Mouse (Mus musculus) G1E-ER4 (cell line): ENCODE results near the gene Hist1h1c. TPM values are rescaled to one million over a fixed set of nuclear protein-coding genes. Genes with fewer than 3 reads are reported as not detected.

Experiments
- GATA1 ChIP-seq: IDR thresholded peaks from one replicate; pipeline ENCODE4 v1.8.0; 2012; ENCODE audit warnings: low read length, inconsistent platforms
- polyA plus RNA-seq: library from polyadenylated mRNA; stranded (reverse); fragments of >175 nt; gene quantifications from 2 replicates; pipeline ENCODE4 v1.2.3, GENCODE M21; 2012

Gene Hist1h1c
- 32.4 and 36.9 TPM in 2 replicates for polyA plus RNA-seq

DNA sequence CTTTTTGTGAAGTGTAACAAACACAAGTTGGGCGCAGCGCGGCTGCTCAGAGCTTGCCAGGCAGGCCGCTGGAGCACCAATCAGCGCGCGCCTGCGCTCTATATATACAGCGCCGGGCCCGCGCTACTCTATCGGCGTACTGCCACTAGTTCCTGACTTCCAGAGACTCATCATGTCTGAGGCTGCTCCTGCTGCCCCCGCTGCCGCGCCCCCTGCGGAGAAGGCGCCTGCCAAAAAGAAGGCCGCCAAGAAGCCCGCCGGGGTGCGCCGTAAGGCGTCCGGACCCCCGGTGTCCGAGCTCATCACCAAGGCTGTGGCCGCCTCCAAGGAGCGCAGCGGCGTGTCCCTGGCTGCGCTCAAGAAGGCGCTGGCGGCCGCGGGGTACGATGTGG lies at the start of gene Hist1h1c:
TSS of gene Hist1h1c (plus strand) at position 132 of the 392 bp plus-strand sequence.
- no peak for TF ChIP-seq GATA1

DNA sequence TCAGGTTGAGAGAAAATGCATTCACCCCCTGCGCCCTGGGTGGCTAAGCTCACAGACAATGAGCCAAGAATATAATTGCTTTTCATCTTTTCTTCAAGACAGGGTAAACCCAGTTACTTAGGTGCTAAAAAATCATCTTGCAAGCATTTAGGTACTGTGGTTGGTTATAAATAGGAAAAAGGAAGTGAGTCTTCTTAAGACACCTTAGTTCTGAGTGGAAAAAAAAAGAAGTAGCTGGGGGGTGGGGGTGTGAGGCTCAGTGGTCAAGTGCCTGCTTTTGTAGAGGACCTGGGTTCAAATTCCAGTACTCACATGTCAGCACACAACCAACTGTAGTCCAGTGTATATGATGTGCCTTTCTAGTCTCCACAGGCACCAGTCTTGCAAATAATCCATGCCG lies 49.7 kb upstream of the Hist1h1c start:
- no peak for TF ChIP-seq GATA1

DNA sequence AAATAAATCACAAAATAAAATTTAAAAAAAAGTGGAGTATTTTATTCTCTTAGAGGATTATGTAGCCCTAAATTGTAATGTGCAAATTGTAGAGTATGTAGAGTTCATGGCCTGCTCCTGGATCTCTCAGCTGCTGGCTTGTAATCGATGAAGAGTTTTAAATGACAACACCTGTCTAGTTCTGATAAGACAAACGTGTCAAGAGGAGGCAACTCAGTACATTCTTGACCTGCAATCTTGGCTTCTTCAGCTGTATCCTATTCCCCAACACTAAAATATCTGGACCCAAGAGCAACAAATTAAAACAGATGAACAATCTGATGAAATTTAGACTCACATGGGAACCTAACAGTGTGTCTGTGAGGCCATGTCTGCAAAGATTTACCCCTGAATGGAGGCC lies 49.1 kb upstream of the Hist1h1c start:
- TF ChIP-seq GATA1: no peak

DNA sequence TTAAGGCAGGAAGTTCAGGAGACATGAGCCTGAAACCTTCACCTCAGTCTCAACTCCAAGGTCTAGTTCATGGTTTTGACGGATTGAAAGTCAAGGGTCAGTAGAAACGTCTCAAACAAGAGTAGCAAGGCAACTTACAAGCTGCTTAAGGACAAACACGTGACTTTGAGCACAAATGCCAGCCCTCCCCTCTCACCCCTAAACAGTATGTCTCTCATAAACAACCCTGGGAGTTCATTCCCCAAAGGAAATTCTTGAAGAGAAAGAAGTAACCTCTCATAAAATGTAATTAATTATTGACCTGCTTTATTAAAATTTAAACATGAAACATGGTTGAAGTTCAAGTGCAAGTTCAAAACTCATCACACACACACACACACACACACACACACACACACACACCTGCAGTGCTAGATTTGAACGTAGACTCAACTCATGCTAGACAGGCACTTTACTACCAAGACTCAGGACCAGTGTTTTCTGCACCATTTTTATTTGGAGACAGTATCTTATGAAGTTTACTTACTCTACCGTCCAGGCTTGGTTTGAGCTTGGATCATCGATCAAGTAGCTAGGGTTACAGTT lies 44.7 kb upstream of the Hist1h1c start:
- TF ChIP-seq GATA1: no peak

DNA sequence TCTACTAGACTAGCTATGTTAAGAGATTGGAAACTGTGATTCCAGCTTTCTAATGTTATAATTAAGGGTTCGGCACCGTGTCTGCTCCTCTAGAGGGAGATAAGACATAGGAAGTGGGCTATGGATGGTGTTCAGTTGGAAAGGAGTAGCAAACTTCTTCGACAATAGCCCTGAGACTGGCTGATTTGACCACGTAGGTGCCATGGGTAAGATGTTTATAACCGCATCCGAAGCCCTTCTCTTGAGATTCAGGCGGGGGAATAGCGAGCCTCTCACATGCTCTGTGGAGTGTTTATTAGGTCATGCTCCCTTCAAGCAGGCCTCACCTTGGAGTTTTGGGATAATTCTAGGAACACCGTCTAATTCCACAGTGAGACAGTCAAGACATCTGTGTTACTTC lies 43.7 kb upstream of the Hist1h1c start:
- TF ChIP-seq GATA1: no peak

DNA sequence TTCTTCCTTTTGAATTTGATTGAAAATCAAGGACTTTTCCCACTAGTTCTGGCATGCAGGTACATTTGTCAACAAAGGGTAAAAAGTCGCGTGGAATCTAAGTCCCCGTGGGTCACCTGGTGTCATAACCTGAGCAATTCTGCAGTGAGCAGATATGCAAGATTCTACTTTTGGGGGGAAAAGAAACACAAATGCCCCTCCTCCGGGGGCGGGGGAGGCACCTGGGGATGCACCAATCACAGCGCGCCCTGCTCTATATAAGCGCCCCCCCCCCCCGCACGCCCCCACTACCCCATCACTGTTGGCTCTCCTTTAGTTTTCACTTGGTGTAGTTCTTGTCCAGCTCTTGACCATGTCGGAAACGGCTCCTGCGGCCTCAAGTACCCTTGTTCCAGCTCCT lies 43.1 kb upstream of the Hist1h1c start, which contains the start of gene Hist1h1t:
TSS of gene Hist1h1t (plus strand) at position 301 of the 400 bp plus-strand sequence.
- TF ChIP-seq GATA1: no peak

DNA sequence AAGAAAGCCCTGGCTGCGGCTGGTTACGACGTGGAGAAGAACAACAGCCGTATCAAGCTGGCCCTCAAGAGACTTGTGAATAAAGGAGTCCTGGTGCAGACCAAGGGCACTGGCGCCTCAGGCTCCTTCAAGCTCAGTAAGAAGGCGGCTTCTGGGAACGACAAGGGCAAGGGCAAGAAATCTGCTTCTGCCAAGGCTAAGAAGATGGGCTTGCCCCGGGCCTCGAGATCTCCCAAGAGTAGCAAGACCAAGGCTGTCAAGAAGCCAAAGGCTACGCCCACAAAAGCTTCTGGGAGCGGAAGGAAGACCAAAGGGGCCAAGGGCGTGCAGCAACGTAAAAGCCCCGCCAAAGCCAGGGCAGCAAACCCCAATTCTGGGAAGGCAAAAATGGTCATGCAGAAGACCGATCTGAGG lies 42.5 kb upstream of the Hist1h1c start:
- no peak for TF ChIP-seq GATA1

DNA sequence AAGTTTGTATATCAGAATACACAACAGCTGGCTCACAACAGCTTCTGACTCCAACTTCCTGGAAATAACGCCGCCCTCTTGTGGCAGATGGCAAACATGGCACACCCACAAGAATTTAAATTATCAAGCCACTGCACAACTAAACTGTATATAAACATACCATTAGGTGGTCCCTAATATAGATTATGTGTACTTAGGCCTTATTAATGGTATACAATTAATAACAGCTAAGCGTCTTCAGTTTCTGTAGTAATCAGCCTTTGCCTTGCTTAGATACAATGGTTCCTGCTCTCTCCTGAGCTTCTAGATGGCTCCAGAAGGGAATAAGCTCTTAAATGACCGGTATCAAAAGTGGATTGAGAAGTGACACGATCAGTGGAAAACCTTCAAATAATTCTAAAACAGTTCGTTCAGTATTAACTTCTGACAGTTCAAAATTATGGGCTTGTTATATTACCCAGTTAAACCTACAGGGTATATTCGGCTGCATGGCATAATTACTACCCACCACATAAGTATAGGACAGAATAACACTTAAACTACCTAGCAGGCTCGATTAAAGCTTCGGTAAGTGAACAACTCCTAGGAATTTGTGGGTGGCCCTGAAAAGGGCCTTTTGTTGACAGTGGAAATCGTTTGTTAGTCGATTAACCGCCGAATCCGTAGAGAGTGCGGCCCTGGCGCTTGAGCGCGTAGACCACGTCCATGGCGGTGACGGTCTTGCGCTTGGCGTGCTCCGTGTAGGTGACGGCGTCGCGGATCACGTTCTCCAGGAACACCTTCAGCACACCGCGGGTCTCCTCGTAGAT lies 40.9 kb upstream of the Hist1h1c start:
- no peak for TF ChIP-seq GATA1

DNA sequence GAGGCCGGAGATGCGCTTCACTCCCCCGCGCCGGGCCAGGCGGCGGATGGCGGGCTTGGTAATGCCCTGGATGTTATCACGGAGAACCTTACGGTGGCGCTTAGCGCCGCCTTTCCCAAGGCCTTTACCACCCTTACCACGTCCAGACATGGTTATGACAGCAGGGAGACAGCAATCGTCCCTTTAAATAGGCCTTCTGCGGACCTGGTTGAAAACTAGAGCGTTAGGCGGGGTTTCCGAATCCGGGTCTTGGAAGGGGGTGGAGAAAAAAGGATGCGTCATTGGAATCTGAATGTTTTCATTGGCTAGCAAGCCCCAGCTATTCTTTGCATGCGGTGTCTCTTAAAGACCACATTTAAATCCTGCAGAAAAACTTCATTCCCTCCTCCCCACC lies 40.3 kb upstream of the Hist1h1c start, which contains the start of gene Hist1h4c:
TSS of gene Hist1h4c (minus strand) at position 155 of the 394 bp plus-strand sequence.
- no peak for TF ChIP-seq GATA1

DNA sequence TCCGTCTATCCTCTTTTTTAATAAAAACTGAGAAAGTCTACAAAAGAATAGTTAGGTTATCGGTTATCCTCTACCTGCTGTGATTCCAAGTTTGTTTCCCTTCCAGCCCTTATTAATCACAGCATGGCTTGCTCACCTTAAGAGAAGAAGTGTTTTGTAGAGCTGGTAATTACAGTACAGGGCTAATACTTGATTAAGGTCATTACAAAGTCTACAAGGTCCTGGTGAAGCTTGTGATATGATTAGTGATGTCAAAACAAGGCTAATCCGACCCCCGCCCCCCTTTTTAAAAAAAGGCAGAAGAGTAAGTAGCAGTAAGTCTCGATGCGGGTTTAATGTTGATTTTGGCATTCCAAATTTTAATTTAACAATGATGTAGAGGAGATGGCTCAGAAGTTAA lies 39.6 kb upstream of the Hist1h1c start:
- no peak for TF ChIP-seq GATA1

DNA sequence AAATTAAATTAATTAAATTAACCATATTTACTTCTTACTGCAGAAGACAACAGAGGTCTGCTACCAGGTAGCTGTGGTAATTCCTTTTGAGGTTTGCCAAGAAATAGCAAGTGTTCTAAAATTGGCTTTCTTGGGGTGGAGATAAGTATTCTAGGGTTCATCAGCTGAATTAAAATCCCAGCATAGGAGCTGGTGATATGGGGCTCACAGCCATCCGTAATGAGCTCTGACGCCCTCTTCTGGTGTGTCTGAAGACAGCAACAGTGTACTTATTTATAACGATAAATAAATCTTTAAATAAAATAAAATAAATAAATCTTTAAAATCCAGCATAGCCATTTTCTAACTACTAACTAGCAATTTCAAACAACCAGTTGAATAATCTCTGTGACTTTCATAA lies 38.8 kb upstream of the Hist1h1c start:
- TF ChIP-seq GATA1: no peak

DNA sequence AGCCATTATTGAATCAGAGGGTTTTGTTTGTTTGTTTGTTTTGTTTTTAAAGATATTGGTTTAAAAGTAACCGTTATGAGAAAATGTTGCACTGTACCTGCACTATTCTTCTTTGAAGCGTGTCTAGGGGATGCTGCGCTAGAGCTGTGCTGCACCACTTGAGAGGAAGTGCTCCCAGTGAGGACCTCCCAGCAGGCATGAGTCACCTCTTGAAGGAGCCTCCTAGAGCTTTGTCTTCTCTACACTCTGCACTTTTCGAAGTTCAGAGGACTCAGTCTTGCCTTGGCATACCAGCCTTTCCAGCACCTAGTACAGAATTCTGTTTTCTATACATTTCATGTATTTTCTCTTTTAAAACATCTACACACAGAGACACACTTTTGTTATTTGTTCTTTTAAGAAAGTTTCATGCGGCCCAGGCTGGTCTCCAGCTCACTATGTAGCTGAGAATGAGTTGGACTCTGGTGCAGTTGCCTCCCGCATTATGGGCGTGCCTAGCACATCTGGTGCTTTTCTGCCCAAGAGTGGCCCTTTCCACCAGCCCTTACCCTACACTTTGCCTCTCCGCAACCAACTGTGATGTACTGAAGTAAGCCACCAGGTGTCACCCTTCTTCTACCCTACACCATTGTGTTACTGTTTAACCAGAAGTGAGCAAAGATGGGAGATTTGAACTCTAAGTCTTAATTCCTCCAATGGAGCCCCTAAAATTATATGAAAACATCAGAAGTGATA lies 37.7 kb upstream of the Hist1h1c start:
- no peak for TF ChIP-seq GATA1

DNA sequence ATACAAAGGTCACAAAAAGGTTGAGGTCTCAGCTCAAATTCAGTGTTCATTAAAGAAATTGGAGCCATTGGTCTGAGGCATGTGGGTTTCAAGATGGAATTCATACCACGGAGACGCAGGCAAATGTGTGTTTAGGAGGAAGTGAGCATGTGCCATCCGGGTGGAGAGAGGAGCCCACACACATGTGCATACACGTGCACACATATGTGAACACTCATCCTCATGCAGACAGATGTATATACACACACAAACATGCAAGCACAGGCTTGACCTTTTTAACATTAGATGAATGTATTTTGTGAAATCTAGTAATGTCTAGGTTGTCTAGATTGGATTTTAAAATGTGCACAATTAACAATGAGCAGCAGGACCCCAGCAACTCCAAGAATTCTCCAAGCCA lies 36.4 kb upstream of the Hist1h1c start:
- no peak for TF ChIP-seq GATA1

DNA sequence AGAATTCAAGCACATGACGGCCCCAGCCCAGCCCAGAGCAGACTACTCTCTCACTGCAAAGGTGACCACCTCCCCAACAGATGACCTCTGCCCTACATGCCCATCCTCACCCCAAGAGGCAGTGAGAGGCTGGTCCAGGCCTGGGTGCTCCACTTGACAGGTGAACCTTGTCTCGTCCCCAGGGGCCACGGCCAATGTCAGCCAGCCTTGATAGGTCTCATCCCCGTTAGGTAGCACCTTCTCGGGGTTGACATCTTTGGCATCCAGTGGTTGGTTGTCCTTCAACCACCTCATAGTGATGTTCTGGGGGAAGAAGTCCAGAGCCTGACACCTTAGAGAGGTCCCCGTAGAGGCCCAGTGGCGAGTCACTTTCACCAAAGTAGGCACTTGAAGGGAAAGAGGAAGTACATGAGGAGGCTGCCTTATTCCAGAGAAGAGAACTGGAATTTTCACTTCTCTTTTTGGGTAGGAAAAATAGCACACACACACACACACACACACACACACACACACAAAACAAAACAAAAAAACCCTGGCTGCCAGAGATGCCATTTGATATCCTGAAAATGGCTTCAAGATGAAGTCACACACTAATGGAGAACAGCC lies 32.8 kb upstream of the Hist1h1c start:
- TF ChIP-seq GATA1: no peak

DNA sequence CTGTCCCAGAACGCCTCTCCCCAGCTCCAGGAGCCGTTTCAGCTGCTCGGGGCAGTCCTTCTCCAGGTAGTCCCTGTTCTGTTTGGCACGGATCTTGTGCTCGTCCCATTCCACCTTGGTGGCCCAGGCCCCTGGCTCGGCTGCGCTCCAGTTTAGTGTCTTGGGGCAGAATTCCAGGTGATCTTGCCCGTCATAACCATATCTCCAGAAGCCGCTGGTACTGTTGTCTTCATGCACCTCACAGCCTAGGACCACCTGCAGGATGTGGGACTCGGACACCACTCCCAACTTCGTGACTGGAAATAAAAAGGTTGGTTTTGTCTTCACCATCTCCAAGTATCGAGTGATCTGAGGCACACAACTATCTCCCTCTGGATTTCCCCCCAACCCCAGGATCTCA lies 31.8 kb upstream of the Hist1h1c start:
- TF ChIP-seq GATA1: no peak

DNA sequence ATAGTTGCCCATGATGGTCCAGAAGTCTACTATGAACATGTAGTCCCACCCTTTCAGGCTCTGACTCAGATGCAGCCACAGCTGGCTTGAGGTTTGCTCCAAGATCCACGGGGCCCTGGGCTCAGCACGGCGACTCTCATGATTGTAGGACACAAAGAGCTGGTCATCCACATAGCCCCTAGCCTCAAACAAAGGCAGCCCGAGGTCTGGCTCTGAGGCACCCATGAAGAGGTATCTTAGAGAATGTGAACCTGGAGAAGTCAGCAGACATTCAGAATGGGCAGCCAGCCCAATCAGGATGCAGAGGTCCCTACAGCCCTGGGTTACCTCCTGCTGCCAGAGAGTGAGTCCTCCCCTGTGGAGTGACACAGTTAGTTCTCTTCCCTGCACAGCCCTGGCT lies 30.6 kb upstream of the Hist1h1c start:
- no peak for TF ChIP-seq GATA1

DNA sequence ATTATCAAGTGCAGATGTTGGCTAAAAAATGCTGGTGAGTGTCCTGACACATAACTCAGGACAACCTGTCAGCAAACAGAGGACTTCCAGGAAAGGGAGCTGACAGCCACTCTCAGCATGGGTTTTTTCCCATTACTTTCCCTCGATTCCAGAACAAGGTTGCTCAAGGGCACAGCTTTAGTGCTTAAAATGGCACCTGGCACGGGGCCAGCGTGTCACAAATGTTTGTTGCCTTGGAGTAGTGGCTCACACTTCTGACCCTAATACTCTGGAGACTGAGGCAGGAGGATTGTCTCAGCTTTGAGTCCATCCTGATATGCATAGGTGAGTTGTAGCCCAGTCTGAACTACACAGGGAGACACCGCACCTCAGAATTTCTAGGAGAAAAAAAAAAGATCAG lies 30.0 kb upstream of the Hist1h1c start:
- TF ChIP-seq GATA1: no peak
